Comparison of ENCODE assay signal across 34 mouse cellular contexts in genomic region chr2:84961901-84962300, GRCm38 (mm10). TPM values are rescaled to one million over a fixed set of nuclear protein-coding genes. Genes with fewer than 3 reads are reported as not detected.
DNase-seq lines count a peak whose midpoint lies in the region; ATAC-seq and TF ChIP-seq lines count a peak whose summit lies in the region.
"Had no signal": no experiment of that assay in that cellular context is flagged by ENCODE, and none has a peak within 500 bp of the region (broad histone marks: within the 10 kb centered on the region; RNA-seq: fewer than 3 reads in every experiment).

No protein-coding gene starts in this region.

- H3K36me3 ChIP-seq in heart, postnatal 0 days (replicated peaks; ENCODE audit: control insufficient read depth, insufficient read depth, low read length): peaks cover 19% of the 10 kb centered on the region
- no peaks in the 10 kb centered on the region for H3K36me3 ChIP-seq in midbrain, embryonic 10.5 days
- H3K36me3 ChIP-seq in midbrain, embryonic 14.5 days (ENCODE audit: control insufficient read depth, insufficient read depth, low read length): no peaks in the 10 kb centered on the region
- H3K36me3 ChIP-seq in hindbrain, embryonic 13.5 days: no peaks in the 10 kb centered on the region
- H3K36me3 ChIP-seq: hindbrain, embryonic 15.5 days; neural tube, embryonic 12.5 days had no signal

- 73% methylated on average over 3 of the region's 3 CpGs for whole genome bisulfite sequencing in heart, postnatal 0 days
- 72% methylated on average over 3 of the region's 3 CpGs for WGBS in midbrain, embryonic 10.5 days
- WGBS in midbrain, embryonic 14.5 days: 43% methylated on average over 3 of the region's 3 CpGs
- WGBS in hindbrain, embryonic 13.5 days: 69% methylated on average over 3 of the region's 3 CpGs

- intact Hi-C loops in heart, postnatal 25 days (cut with DNase I): no loop called here

- 0 out of 2 replicates have a peak, but pooled peaks cover 13% of the 10 kb centered on the region for H3K4me1 ChIP-seq in heart, postnatal 0 days (ENCODE audit: control insufficient read depth, insufficient read depth)
- H3K4me1 ChIP-seq in midbrain, embryonic 10.5 days: peaks cover 28% of the 10 kb centered on the region
- H3K4me1 ChIP-seq in midbrain, embryonic 14.5 days (ENCODE audit: control insufficient read depth, insufficient read depth, low read length): peaks cover 8% of the 10 kb centered on the region
- H3K4me1 ChIP-seq in hindbrain, embryonic 13.5 days (replicated peaks): 0 out of 2 replicates have a peak, but pooled peaks cover 3% of the 10 kb centered on the region
- H3K4me1 ChIP-seq: hindbrain, embryonic 15.5 days; limb, embryonic 13.5 days; neural tube, embryonic 12.5 days had no signal

- TF ChIP-seq CTCF in heart, postnatal 0 days (IDR thresholded peaks at IDR 0.05; ENCODE audit: low read depth): no peak

- no peak for ATAC-seq in heart, postnatal 0 days (ENCODE audit: insufficient read depth, low read depth)
- ATAC-seq in midbrain, embryonic 14.5 days (ENCODE audit: low FRiP score, low TSS enrichment): no peak
- ATAC-seq in inflammation-experienced regulatory T-cells, adult 6 months: peak; percentile 21
- ATAC-seq in hindbrain, embryonic 13.5 days (ENCODE audit: low FRiP score): no peak
- ATAC-seq: activated CD4-positive, CD25-positive, alpha-beta regulatory T cell, adult 4 months; CD4-positive, CD25-positive, alpha-beta regulatory T cell, adult 4 months; forebrain, postnatal 0 days; midbrain, embryonic 16.5 days had no signal

- no peak for TF ChIP-seq EP300 in heart, postnatal 0 days (IDR thresholded peaks at IDR 0.05; ENCODE audit: low read depth)

- H3K4me2 ChIP-seq in heart, postnatal 0 days (ENCODE audit: low read depth, low read length): no peak overlapping the region
- no peak overlapping the region for H3K4me2 ChIP-seq in midbrain, embryonic 14.5 days (ENCODE audit: low read length)
- H3K4me2 ChIP-seq in hindbrain, embryonic 13.5 days: no peak overlapping the region
- H3K4me2 ChIP-seq: heart, embryonic 11.5 days; hindbrain, embryonic 15.5 days; limb, embryonic 13.5 days; lung, embryonic 14.5 days; neural tube, embryonic 12.5 days had no signal

- peak overlapping the region; percentile 32 for H3K27ac ChIP-seq in heart, postnatal 0 days (ENCODE audit: low read depth)
- H3K27ac ChIP-seq in midbrain, embryonic 10.5 days (replicated peaks): 0 out of 2 replicates have a peak overlapping the region, but pooled peaks have one; percentile 65
- no peak overlapping the region for H3K27ac ChIP-seq in midbrain, embryonic 14.5 days (replicated peaks; ENCODE audit: low read depth, low read length)
- no peak overlapping the region for H3K27ac ChIP-seq in hindbrain, embryonic 13.5 days
- H3K27ac ChIP-seq: hindbrain, embryonic 15.5 days; left cerebral cortex, adult 2 months; limb, embryonic 13.5 days; liver, embryonic 14.5 days; neural tube, embryonic 12.5 days had no signal

- no peak for DNase-seq in heart, postnatal 0 days (ENCODE audit: low spot score)
- no peak for DNase-seq in heart, postnatal 25 days (ENCODE audit: low spot score)
- DNase-seq in midbrain, embryonic 10.5 days (ENCODE audit: low spot score): no peak
- no peak for DNase-seq in midbrain, embryonic 14.5 days
- no peak for DNase-seq in embryo, embryonic 9.5 days (ENCODE audit: extremely low spot score)
- DNase-seq in layer of hippocampus, postnatal 14 days (ENCODE audit: low spot score in 2 of 2): no peak
- DNase-seq: cerebellum, adult 11 months; cerebellum, adult 9-11 months; forebrain, postnatal 0 days; thymus, adult 18-20 months; thymus, postnatal 25 days had no signal

- H3K9me3 ChIP-seq in heart, postnatal 0 days (replicated peaks; ENCODE audit: control insufficient read depth, low read length): no peaks in the 10 kb centered on the region
- no peaks in the 10 kb centered on the region for H3K9me3 ChIP-seq in midbrain, embryonic 10.5 days (replicated peaks)
- no peaks in the 10 kb centered on the region for H3K9me3 ChIP-seq in midbrain, embryonic 14.5 days (ENCODE audit: control insufficient read depth, low read length)
- no peaks in the 10 kb centered on the region for H3K9me3 ChIP-seq in hindbrain, embryonic 13.5 days
- H3K9me3 ChIP-seq: hindbrain, embryonic 15.5 days; limb, embryonic 13.5 days; neural tube, embryonic 12.5 days had no signal

- H3K9ac ChIP-seq in heart, postnatal 0 days (replicated peaks; ENCODE audit: low read depth, low read length): no peak overlapping the region
- no peak overlapping the region for H3K9ac ChIP-seq in midbrain, embryonic 14.5 days (replicated peaks; ENCODE audit: low read length)
- no peak overlapping the region for H3K9ac ChIP-seq in hindbrain, embryonic 13.5 days
- H3K9ac ChIP-seq: forebrain, postnatal 0 days; hindbrain, embryonic 15.5 days; limb, embryonic 13.5 days; liver, embryonic 14.5 days; lung, embryonic 14.5 days; neural tube, embryonic 12.5 days had no signal

- H3K4me3 ChIP-seq in heart, postnatal 0 days (ENCODE audit: low read depth, low read length): no peak overlapping the region
- no peak overlapping the region for H3K4me3 ChIP-seq in midbrain, embryonic 10.5 days
- no peak overlapping the region for H3K4me3 ChIP-seq in midbrain, embryonic 14.5 days (replicated peaks; ENCODE audit: low read depth, low read length)
- no peak overlapping the region for H3K4me3 ChIP-seq in hindbrain, embryonic 13.5 days
- H3K4me3 ChIP-seq: erythroblast, embryonic 14.5 days; hindbrain, embryonic 15.5 days; left cerebral cortex, adult 2 months; limb, embryonic 13.5 days; neural tube, embryonic 12.5 days had no signal

- H3K27me3 ChIP-seq in heart, postnatal 0 days (ENCODE audit: control insufficient read depth, insufficient read depth, low read length): no peaks in the 10 kb centered on the region
- H3K27me3 ChIP-seq in midbrain, embryonic 10.5 days (ENCODE audit: low read depth, poor library complexity, severe bottlenecking): no peaks in the 10 kb centered on the region
- H3K27me3 ChIP-seq in midbrain, embryonic 14.5 days (ENCODE audit: control insufficient read depth, insufficient read depth, low read length): no peaks in the 10 kb centered on the region
- no peaks in the 10 kb centered on the region for H3K27me3 ChIP-seq in hindbrain, embryonic 13.5 days
- H3K27me3 ChIP-seq: hindbrain, embryonic 15.5 days; limb, embryonic 13.5 days; neural tube, embryonic 12.5 days had no signal

RNA-seq across cellular contexts. Expression of gene Prg2, which starts 18.4 kb away (rescaled TPM):
- not detected in 2 replicates for total RNA-seq in heart, postnatal 0 days (2014; rRNA removed; ENCODE audit: low replicate concordance)
- not detected in 2 replicates for polyA plus RNA-seq in heart, postnatal 0 days (2015; fragmentation: Nextera tagmentation; extraction: Ambion mirVana)
- not detected for total RNA-seq in heart, postnatal 25 days (2021)
- polyA plus RNA-seq in midbrain, embryonic 10.5 days (2016; fragmentation: Nextera tagmentation; extraction: Ambion mirVana): 0.32 TPM in 1 of 2 replicates, not detected in the other
- not detected in 2 replicates for polyA plus RNA-seq in midbrain, embryonic 14.5 days (2014; fragmentation: Nextera tagmentation; extraction: Ambion mirVana)
- under 1 TPM in 1 of 3 experiments, not detected in 2; 0.73 TPM for polyA plus RNA-seq in inflammation-experienced regulatory T-cells, adult 6 months (2017; shearing (Covaris generic))
- total RNA-seq in layer of hippocampus, postnatal 14 days (2021): not detected
- 0.25 and 0.48 TPM in 2 replicates for polyA plus RNA-seq in hindbrain, embryonic 13.5 days (2015; fragmentation: Nextera tagmentation; extraction: Ambion mirVana)
- total RNA-seq: adrenal gland, adult 8-10 months; forebrain, postnatal 0 days; layer of hippocampus, adult 18-20 months; layer of hippocampus, postnatal 10 days; left cerebral cortex, adult 2 months; left cerebral cortex, postnatal 25 days had no signal
- polyA plus RNA-seq: CD4-positive, CD25-positive, alpha-beta regulatory T cell, adult 4 months; embryonic facial prominence, embryonic 14.5 days; erythroblast, embryonic 14.5 days; forebrain, embryonic 11.5 days; forebrain, postnatal 0 days; intestine, postnatal 0 days; kidney, embryonic 14.5 days; lung, embryonic 14.5 days; midbrain, embryonic 16.5 days had no signal

RNA-seq across cellular contexts. Expression of gene Slc43a3, which starts 25.5 kb away (rescaled TPM):
- total RNA-seq in heart, postnatal 0 days (2014; rRNA removed; ENCODE audit: low replicate concordance): 101 and 140 TPM in 2 replicates
- polyA plus RNA-seq in heart, postnatal 0 days (2015; fragmentation: Nextera tagmentation; extraction: Ambion mirVana): 43.0 and 43.5 TPM in 2 replicates
- 10 to 100 TPM; 70.7 to 86.6 TPM for total RNA-seq in heart, postnatal 25 days (2021)
- 22.1 and 24.7 TPM in 2 replicates for polyA plus RNA-seq in midbrain, embryonic 10.5 days (2016; fragmentation: Nextera tagmentation; extraction: Ambion mirVana)
- polyA plus RNA-seq in midbrain, embryonic 14.5 days (2014; fragmentation: Nextera tagmentation; extraction: Ambion mirVana): 1.7 and 4.2 TPM in 2 replicates
- polyA plus RNA-seq in inflammation-experienced regulatory T-cells, adult 6 months (2017; shearing (Covaris generic)): 10 to 100 TPM in 1 of 3 experiments, 1 to 10 TPM in 2; 8.8 to 23.4 (median 9.2) TPM
- total RNA-seq in layer of hippocampus, postnatal 14 days (2021): 1 to 10 TPM; 2.4 to 3.3 TPM
- 6.1 and 7.0 TPM in 2 replicates for polyA plus RNA-seq in hindbrain, embryonic 13.5 days (2015; fragmentation: Nextera tagmentation; extraction: Ambion mirVana)

RNA-seq across cellular contexts. Expression of gene Prg3, which starts 26.1 kb away (rescaled TPM):
- not detected in 2 replicates for total RNA-seq in heart, postnatal 0 days (2014; rRNA removed; ENCODE audit: low replicate concordance)
- not detected in 2 replicates for polyA plus RNA-seq in heart, postnatal 0 days (2015; fragmentation: Nextera tagmentation; extraction: Ambion mirVana)
- total RNA-seq in heart, postnatal 25 days (2021): not detected
- not detected in 2 replicates for polyA plus RNA-seq in midbrain, embryonic 10.5 days (2016; fragmentation: Nextera tagmentation; extraction: Ambion mirVana)
- polyA plus RNA-seq in midbrain, embryonic 14.5 days (2014; fragmentation: Nextera tagmentation; extraction: Ambion mirVana): not detected in 2 replicates
- polyA plus RNA-seq in inflammation-experienced regulatory T-cells, adult 6 months (2017; shearing (Covaris generic)): not detected
- not detected for total RNA-seq in layer of hippocampus, postnatal 14 days (2021)
- polyA plus RNA-seq in hindbrain, embryonic 13.5 days (2015; fragmentation: Nextera tagmentation; extraction: Ambion mirVana): not detected in 2 replicates
- total RNA-seq: adrenal gland, adult 8-10 months; forebrain, postnatal 0 days; gastrocnemius, postnatal 14 days; layer of hippocampus, adult 18-20 months; layer of hippocampus, postnatal 10 days; left cerebral cortex, adult 2 months; left cerebral cortex, postnatal 25 days had no signal
- polyA plus RNA-seq: activated CD4-positive, CD25-positive, alpha-beta regulatory T cell, adult 4 months; CD4-positive, CD25-positive, alpha-beta regulatory T cell, adult 4 months; embryonic facial prominence, embryonic 14.5 days; forebrain, embryonic 11.5 days; forebrain, postnatal 0 days; hindbrain, embryonic 15.5 days; intestine, postnatal 0 days; kidney, embryonic 14.5 days; limb, embryonic 13.5 days; lung, embryonic 14.5 days; midbrain, embryonic 16.5 days; stomach, postnatal 0 days had no signal

Comparison
In these comparisons a context has a peak if more than half of its experiments do, and no peak if none do; other contexts are left out.
1. H3K27ac ChIP-seq: peak in heart, postnatal 0 days (single experiment) and midbrain, embryonic 10.5 days (single experiment); none in midbrain, embryonic 14.5 days (single experiment) and hindbrain, embryonic 13.5 days (single experiment).